7 mouse cellular contexts compared by ENCODE assay signal in the genomic region with DNA sequence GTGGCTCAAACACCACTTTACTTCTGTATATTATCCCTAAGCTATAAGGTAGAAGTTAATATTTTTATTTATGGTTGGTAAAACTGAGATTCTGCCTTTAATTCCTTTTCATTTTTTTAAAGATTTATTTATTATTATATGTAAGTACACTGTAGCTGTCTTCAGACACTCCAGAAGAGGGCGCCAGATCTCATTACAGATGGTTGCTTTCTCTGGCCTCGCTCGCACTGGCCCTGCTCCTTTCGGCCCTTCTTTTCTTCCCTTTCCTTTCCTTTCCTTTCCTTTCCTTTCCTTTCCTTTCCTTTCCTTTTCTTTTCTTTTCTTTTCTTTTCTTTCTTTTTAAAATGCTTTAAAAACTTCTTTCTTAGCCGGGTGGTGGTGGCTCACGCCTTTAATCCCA. TPM values are rescaled to one million over a fixed set of nuclear protein-coding genes. Genes with fewer than 3 reads are reported as not detected.
DNase-seq lines count a peak whose midpoint lies in the region; ATAC-seq and TF ChIP-seq lines count a peak whose summit lies in the region.
"Not testable (repeated sequence)": the region's sequence is repeated elsewhere in the genome, so short reads cannot be mapped to it uniquely, and the experiment has no call there.

No protein-coding gene starts in this region.

- intact Hi-C loops in gastrocnemius, adult 2 months (cut with DNase I): loop anchor here (5.0 kb wide), 1 partner anchor 109 kb away; no protein-coding TSS in a partner anchor

- WGBS in bone marrow, adult 2 months: 68% methylated on average over 6 of the region's 6 CpGs
- 84% methylated on average over 6 of the region's 6 CpGs for WGBS in kidney, postnatal 0 days
- WGBS in liver, adult 2 months: 84% methylated on average over 6 of the region's 6 CpGs
- WGBS in stomach, postnatal 0 days: 75% methylated on average over 6 of the region's 6 CpGs

- not testable (repeated sequence) for H3K4me3 ChIP-seq in MEL (ENCODE audit: control insufficient read depth in 1 of 2, insufficient read depth in 1 of 2, low read depth in 2 of 2, low read length in 2 of 2); bone marrow, adult 2 months (replicated peaks; ENCODE audit: control insufficient read depth, low read depth, low read length); gastrocnemius, adult 2 months; kidney, postnatal 0 days (replicated peaks; ENCODE audit: low read depth, low read length); liver, adult 2 months (ENCODE audit: insufficient read depth, low read depth, low read length); stomach, postnatal 0 days (ENCODE audit: low read depth, low read length)

- H3K4me1 ChIP-seq in MEL (ENCODE audit: control insufficient read depth in 1 of 2, insufficient read depth in 2 of 2, low read length in 2 of 2); bone marrow, adult 2 months (ENCODE audit: control insufficient read depth, insufficient read depth, low read length); kidney, postnatal 0 days (replicated peaks; ENCODE audit: insufficient read depth, low read length); liver, adult 2 months (ENCODE audit: control insufficient read depth, insufficient read depth, low read length); stomach, postnatal 0 days (replicated peaks; ENCODE audit: control insufficient read depth, insufficient read depth): not testable (repeated sequence)

- H3K27ac ChIP-seq in MEL (ENCODE audit: control insufficient read depth, low read depth, low read length); bone marrow, adult 2 months (ENCODE audit: control insufficient read depth, insufficient read depth, low read depth, low read length, poor library complexity); gastrocnemius, adult 2 months; kidney, postnatal 0 days; liver, adult 2 months (replicated peaks; ENCODE audit: insufficient read depth, low read depth, low read length); stomach, postnatal 0 days (replicated peaks): not testable (repeated sequence)

- not testable (repeated sequence) for TF ChIP-seq EP300 in MEL (IDR thresholded peaks at IDR 0.05; ENCODE audit: low read depth in 1 of 2, low read length in 2 of 2); stomach, postnatal 0 days (optimal IDR thresholded peaks at IDR 0.05)

- peak; percentile 19 to 41 (median 37); a peak in 3 of 6 replicates for TF ChIP-seq CTCF in MEL (IDR thresholded peaks at IDR 0.05 in 2 of 3, conservative IDR thresholded peaks at IDR 0.05 in 1 of 3; ENCODE audit: control insufficient read depth in 1 of 3, insufficient read depth in 1 of 3, low read depth in 2 of 3, low read length in 3 of 3, poor library complexity in 1 of 3, severe bottlenecking in 1 of 3)
- peak; percentile 10; the same call in 1 of the 2 replicates for TF ChIP-seq CTCF in bone marrow, adult 2 months (IDR thresholded peaks at IDR 0.05; ENCODE audit: control insufficient read depth, insufficient read depth, low read length)
- peak; percentile 62 for TF ChIP-seq CTCF in gastrocnemius, adult 2 months (IDR thresholded peaks at IDR 0.05)
- TF ChIP-seq CTCF in kidney, postnatal 0 days (IDR thresholded peaks at IDR 0.05; ENCODE audit: low read depth): peak; percentile 43
- TF ChIP-seq CTCF in liver, adult 2 months (IDR thresholded peaks at IDR 0.05; ENCODE audit: low read depth, low read length): peak; percentile 20; the same call in 1 of the 2 replicates
- peak; percentile 44 for TF ChIP-seq CTCF in stomach, postnatal 0 days (IDR thresholded peaks at IDR 0.05; ENCODE audit: low read depth)

- not testable (repeated sequence) for H3K9me3 ChIP-seq in MEL (replicated peaks; ENCODE audit: insufficient read depth, low read length); kidney, postnatal 0 days (replicated peaks; ENCODE audit: low read length); stomach, postnatal 0 days (ENCODE audit: control insufficient read depth, low read length)

- TF ChIP-seq RAD21 in MEL (IDR thresholded peaks at IDR 0.05; ENCODE audit: low read depth, low read length): not testable (repeated sequence)

- peak; percentile 20 for DNase-seq in MEL (ENCODE audit: low read depth, low spot score)
- DNase-seq in gastrocnemius, adult 2 months; kidney, postnatal 0 days (ENCODE audit: low spot score); liver, adult 2 months (ENCODE audit: extremely low read depth, low read depth, low spot score); stomach, postnatal 0 days (ENCODE audit: low spot score): not testable (repeated sequence)
- peak; percentile 2 for DNase-seq in lung, postnatal 14 days

- H3K36me3 ChIP-seq in MEL (ENCODE audit: control insufficient read depth in 1 of 2, insufficient read depth in 2 of 2, low read length in 2 of 2): peaks cover 20 to 60% of the 10 kb centered on the region in 2 experiments
- H3K36me3 ChIP-seq in kidney, postnatal 0 days (ENCODE audit: insufficient read depth, low read length): peaks cover 54% of the 10 kb centered on the region
- peaks cover 61% of the 10 kb centered on the region for H3K36me3 ChIP-seq in liver, adult 2 months (ENCODE audit: control insufficient read depth, insufficient read depth, low read length)
- H3K36me3 ChIP-seq in stomach, postnatal 0 days (ENCODE audit: control insufficient read depth, insufficient read depth, low read length): peaks cover 15% of the 10 kb centered on the region

- H3K79me2 ChIP-seq in MEL (ENCODE audit: control insufficient read depth, insufficient read depth, low read length, poor library complexity); liver, adult 2 months (ENCODE audit: control insufficient read depth, insufficient read depth, low read length): not testable (repeated sequence)

- H3K9ac ChIP-seq in MEL (ENCODE audit: control insufficient read depth, low read depth, low read length, poor library complexity, severe bottlenecking); kidney, postnatal 0 days (ENCODE audit: low read depth, low read length); liver, adult 2 months (ENCODE audit: low read depth, low read length); stomach, postnatal 0 days (ENCODE audit: low read length): not testable (repeated sequence)

- not testable (repeated sequence) for H3K27me3 ChIP-seq in MEL (ENCODE audit: control insufficient read depth in 1 of 2, insufficient read depth in 2 of 2, low read length in 2 of 2); kidney, postnatal 0 days (ENCODE audit: insufficient read depth, low read length); liver, adult 2 months (ENCODE audit: control insufficient read depth, insufficient read depth, low read length); stomach, postnatal 0 days (ENCODE audit: control insufficient read depth, insufficient read depth, low read length)

- TF ChIP-seq POLR2A in MEL (IDR thresholded peaks at IDR 0.05; ENCODE audit: control insufficient read depth in 1 of 2, insufficient read depth in 1 of 2, low read depth in 1 of 2, low read length in 2 of 2, poor library complexity in 1 of 2); bone marrow, adult 2 months (IDR thresholded peaks at IDR 0.05; ENCODE audit: borderline replicate concordance, control insufficient read depth, low read depth, low read length); liver, adult 2 months (IDR thresholded peaks at IDR 0.05; ENCODE audit: extremely low read depth, insufficient read depth, low read length): not testable (repeated sequence)

- H3K4me2 ChIP-seq in kidney, postnatal 0 days (ENCODE audit: low read length); stomach, postnatal 0 days (replicated peaks; ENCODE audit: low read depth): not testable (repeated sequence)

- not testable (repeated sequence) for ATAC-seq in kidney, postnatal 0 days (replicated peaks; ENCODE audit: low FRiP score, low read depth); stomach, postnatal 0 days (ENCODE audit: low FRiP score, low TSS enrichment)

TF ChIP-seq in MEL, 35 proteins besides CTCF, POLR2A, EP300 and RAD21:
- peak; percentile 24; the same call in 1 of the 2 replicates for TF ChIP-seq SMC3 (IDR thresholded peaks at IDR 0.05; ENCODE audit: low read depth, low read length)

RNA-seq across cellular contexts. Expression of gene Kdm5c, which starts 10.3 kb away (rescaled TPM):
- total RNA-seq in MEL (2012; rRNA removed): 102 and 107 TPM in 2 replicates
- polyA plus RNA-seq in MEL (2012; ENCODE audit: insufficient read depth in 1 of 2, insufficient read length in 2 of 2, low read depth in 1 of 2, low replicate concordance in 2 of 2, missing spikeins in 1 of 2): 100 to 1,000 TPM; 127 to 158 TPM
- 24.7 and 37.5 TPM in 2 replicates for polyA plus RNA-seq in bone marrow, adult 2 months (2011; ENCODE audit: insufficient read depth, insufficient read length, low replicate concordance, missing spikeins)
- 10 to 100 TPM; 19.4 to 33.7 TPM for total RNA-seq in gastrocnemius, adult 2 months (2021)
- polyA plus RNA-seq in kidney, postnatal 0 days (2015; fragmentation: Nextera tagmentation; extraction: Ambion mirVana): 18.0 and 18.5 TPM in 2 replicates
- 22.1 and 25.2 TPM in 2 replicates for total RNA-seq in liver, adult 2 months (2014; rRNA removed)
- 49.0 and 65.5 TPM in 2 replicates for polyA plus RNA-seq in liver, adult 2 months (2012; rRNA removed)
- polyA plus RNA-seq in stomach, postnatal 0 days (2015; fragmentation: Nextera tagmentation; extraction: Ambion mirVana): 13.8 and 15.4 TPM in 2 replicates

Comparison
In these comparisons a context has a peak if more than half of its experiments do, and no peak if none do; other contexts are left out.
1. CTCF ChIP-seq: peak in every context shown above with its lines; median percentile 62 in gastrocnemius, adult 2 months; 44 in stomach, postnatal 0 days; 43 in kidney, postnatal 0 days; 37 in MEL; 20 in liver, adult 2 months; 10 in bone marrow, adult 2 months.